Mouse (Mus musculus) stomach, embryonic 14.5 days (tissue): ENCODE results near the gene Muc5ac. TPM values are rescaled to one million over a fixed set of nuclear protein-coding genes. Genes with fewer than 3 reads are reported as not detected.

Source experiments
- ATAC-seq: fragments of 200-750 bp; cut with Nextera tagmentation; 2 replicates; pipeline ENCODE4 v1.8.0; 2017; ENCODE audit warnings: low read depth, moderate TSS enrichment; ENCODE audit not compliant: insufficient number of reproducible peaks, insufficient read depth, low FRiP score
- H3K27ac ChIP-seq: fragments of 300-500 bp; sonication (generic); 2 replicates; pipeline ENCODE4 v1.5.1; 2014; ENCODE audit warnings: mild to moderate bottlenecking, low read length, moderate library complexity, mixed read lengths
- H3K27me3 ChIP-seq: fragments of 300-500 bp; sonication (generic); 2 replicates; pipeline ENCODE4 v1.6.1; 2014; ENCODE audit warnings: low read length, control low read depth, mixed read lengths; ENCODE audit not compliant: control insufficient read depth, insufficient read depth
- H3K36me3 ChIP-seq: fragments of 300-500 bp; sonication (generic); 2 replicates; pipeline ENCODE4 v1.6.1; 2014; ENCODE audit warnings: mild to moderate bottlenecking, control low read depth, low read length, moderate library complexity, mixed read lengths; ENCODE audit not compliant: control insufficient read depth, insufficient read depth
- H3K4me1 ChIP-seq: fragments of 300-500 bp; sonication (generic); 2 replicates; pipeline ENCODE4 v1.6.1; 2014; ENCODE audit warnings: low read length, control low read depth, mixed read lengths; ENCODE audit not compliant: control insufficient read depth, insufficient read depth
- H3K4me2 ChIP-seq: fragments of 300-500 bp; sonication (generic); replicated peaks from 2 replicates; pipeline ENCODE4 v1.6.1; 2014; ENCODE audit warnings: low read depth, low read length, control low read depth
- H3K4me3 ChIP-seq: fragments of 300-500 bp; sonication (generic); 2 replicates; pipeline ENCODE4 v1.5.1; 2014; ENCODE audit warnings: low read depth, low read length, control low read depth
- H3K9ac ChIP-seq: fragments of 300-500 bp; sonication (generic); replicated peaks from 2 replicates; pipeline ENCODE4 v1.6.1; 2014; ENCODE audit warnings: low read depth, mild to moderate bottlenecking, control low read depth, low read length, moderate library complexity, mixed read lengths
- H3K9me3 ChIP-seq: fragments of 300-500 bp; sonication (generic); 2 replicates; pipeline ENCODE4 v1.6.1; 2016; ENCODE audit warnings: low read depth, low read length, control low read depth; ENCODE audit not compliant: control insufficient read depth
- WGBS: fragments of 180-500 bp; shearing (Covaris S2); extraction: QIAGEN DNeasy Blood & Tissue Kit; methylation state at CpG from one replicate; pipeline ENCODE4 v1.1.7; 2014; 5-methylcytosine and 5-hydroxymethylcytosine counted together
- polyA plus RNA-seq: library from polyadenylated mRNA; unstranded; fragments of >200 nt; fragmentation: Nextera tagmentation; extraction: Ambion mirVana; gene quantifications from 2 replicates; pipeline ENCODE4 v1.2.1, GENCODE M21; 2014

Muc5ac gene
- polyA plus RNA-seq, 1 experiment from 2014 or later: 3.4 TPM

- H3K4me2 ChIP-seq: no peak overlapping the region
- ATAC-seq: no peak
- H3K9me3 ChIP-seq: no peaks in the 10 kb centered on the region
- no peaks in the 10 kb centered on the region for H3K27me3 ChIP-seq
- H3K36me3 ChIP-seq: no peaks in the 10 kb centered on the region
- H3K9ac ChIP-seq: no peak overlapping the region
- H3K4me3 ChIP-seq: no peak overlapping the region
- no peak overlapping the region for H3K27ac ChIP-seq
- 82% methylated on average over 10 of the region's 10 CpGs for WGBS
- H3K4me1 ChIP-seq: no peaks in the 10 kb centered on the region
Observed at GRCm38 (mm10) chr7:141840354-141840753, 51.6 kb downstream of the Muc5ac start.

GRCm38 (mm10) chr7:141861046-141861445 is 72.3 kb downstream of the Muc5ac start:
- Histone ChIP-seq H3K4me1 (no peaks in the 10 kb centered on the region), H3K27me3 (no peaks in the 10 kb centered on the region), H3K27ac (no peak overlapping the region), H3K4me2 (no peak overlapping the region), H3K4me3 (no peak overlapping the region), H3K9me3 (no peaks in the 10 kb centered on the region), H3K9ac (no peak overlapping the region), H3K36me3 (no peaks in the 10 kb centered on the region)
- 83% methylated on average over 4 of the region's 4 CpGs for WGBS
- no peak for ATAC-seq

Other genes starting within 250 kb of the Muc5ac start
- gene Chid1, start 249.1 kb upstream of the Muc5ac start, polyA plus RNA-seq: 37.4 and 38.3 TPM in 2 replicates
- gene Ap2a2, start 226.8 kb upstream of the Muc5ac start, polyA plus RNA-seq: 70.4 and 71.8 TPM in 2 replicates
- 1.2 and 1.6 TPM in 2 replicates for gene Muc6, start 133.7 kb upstream of the Muc5ac start, polyA plus RNA-seq
- 0.45 and 0.57 TPM in 2 replicates for gene Muc2, start 98.6 kb upstream of the Muc5ac start, polyA plus RNA-seq
- gene Muc5b, start 50.1 kb downstream of the Muc5ac start, polyA plus RNA-seq: 0.08 and 0.17 TPM in 2 replicates
- gene Tollip, start 129.5 kb downstream of the Muc5ac start, polyA plus RNA-seq: 53.2 and 55.0 TPM in 2 replicates
- gene Brsk2, start 160.8 kb downstream of the Muc5ac start, polyA plus RNA-seq: 1.6 and 2.6 TPM in 2 replicates